ENCODE assay signal across 10 mouse cellular contexts in genomic region chr1:128590011-128590410, GRCm38 (mm10). TPM values are rescaled to one million over a fixed set of nuclear protein-coding genes. Genes with fewer than 3 reads are reported as not detected.
DNase-seq lines count a peak whose midpoint lies in the region; ATAC-seq lines count a peak whose summit lies in the region.
"Had no signal": no experiment of that assay in that cellular context is flagged by ENCODE, and none has a peak within 500 bp of the region (broad histone marks: within the 10 kb centered on the region; RNA-seq: fewer than 3 reads in every experiment).

No protein-coding gene starts in this region.

- no peak overlapping the region for H3K4me3 ChIP-seq in heart, embryonic 14.5 days (ENCODE audit: control insufficient read depth in 1 of 2, insufficient read depth in 1 of 2, low read depth in 1 of 2, low read length in 2 of 2)
- peak overlapping the region; percentile 22; the same call in 1 of the 2 replicates for H3K4me3 ChIP-seq in liver, embryonic 15.5 days (replicated peaks)

- no peak for DNase-seq in heart, adult 11 months
- peak; percentile 26 for DNase-seq in thymus, postnatal 4 days
- no peak for DNase-seq in thymus, postnatal 10 days (ENCODE audit: low spot score in 2 of 2)
- DNase-seq in adrenal gland, adult 8-10 months = no peak
- DNase-seq in cerebellum, adult 11-12 months = no peak
- DNase-seq in ovary, postnatal 36 days (ENCODE audit: low spot score) = no peak
- DNase-seq: adrenal gland, postnatal 14 days; left cerebral cortex, postnatal 4 days had no signal

- H3K4me1 ChIP-seq in heart, embryonic 14.5 days (ENCODE audit: control insufficient read depth in 2 of 2, insufficient read depth in 2 of 2, low read length in 2 of 2) = peaks cover 8 to 18% of the 10 kb centered on the region in 2 experiments; a peak in 3 of 4 replicates
- H3K4me1 ChIP-seq in liver, embryonic 15.5 days (replicated peaks) = 0 out of 2 replicates have a peak, but pooled peaks cover 15% of the 10 kb centered on the region

- H3K27me3 ChIP-seq in heart, embryonic 14.5 days (ENCODE audit: control insufficient read depth, insufficient read depth, low read length) = peaks cover 43% of the 10 kb centered on the region
- H3K27me3 ChIP-seq in liver, embryonic 15.5 days = peaks cover 62% of the 10 kb centered on the region

- H3K9me3 ChIP-seq in heart, embryonic 14.5 days (ENCODE audit: control insufficient read depth, low read length) = no peaks in the 10 kb centered on the region
- H3K9me3 ChIP-seq in liver, embryonic 15.5 days (replicated peaks) = no peaks in the 10 kb centered on the region

- 21% methylated on average over 6 of the region's 6 CpGs for WGBS in heart, embryonic 14.5 days
- WGBS in liver, embryonic 15.5 days (ENCODE audit: insufficient replicate concordance) = 11% methylated on average over 6 of the region's 6 CpGs

- peak overlapping the region; percentile 92 for H3K4me2 ChIP-seq in heart, embryonic 14.5 days (ENCODE audit: low read length)
- peak overlapping the region; percentile 0; the same call in 1 of the 2 replicates for H3K4me2 ChIP-seq in liver, embryonic 15.5 days

- H3K36me3 ChIP-seq in heart, embryonic 14.5 days (ENCODE audit: control insufficient read depth, insufficient read depth, low read length) = no peaks in the 10 kb centered on the region
- no peaks in the 10 kb centered on the region for H3K36me3 ChIP-seq in liver, embryonic 15.5 days (replicated peaks)

- H3K27ac ChIP-seq in heart, embryonic 14.5 days (replicated peaks in 1 of 2; ENCODE audit: control insufficient read depth in 1 of 2, insufficient read depth in 1 of 2, low read depth in 2 of 2, low read length in 2 of 2) = no peak overlapping the region
- no peak overlapping the region for H3K27ac ChIP-seq in liver, embryonic 15.5 days (replicated peaks)

- no peak overlapping the region for H3K9ac ChIP-seq in heart, embryonic 14.5 days (ENCODE audit: low read length)
- H3K9ac ChIP-seq in liver, embryonic 15.5 days = no peak overlapping the region

- ATAC-seq in heart, embryonic 14.5 days (ENCODE audit: insufficient number of reproducible peaks, insufficient read depth, low FRiP score, low read depth) = no peak
- no peak for ATAC-seq in liver, embryonic 15.5 days (ENCODE audit: insufficient read depth)

RNA-seq across cellular contexts. Expression of gene Cxcr4, which starts 2.1 kb away (rescaled TPM):
- 2.4 and 2.9 TPM in 2 replicates for polyA plus RNA-seq in heart, embryonic 14.5 days (2014; fragmentation: Nextera tagmentation; extraction: Ambion mirVana)
- polyA plus RNA-seq in liver, embryonic 15.5 days (2015; fragmentation: Nextera tagmentation; extraction: Ambion mirVana) = 2.1 TPM in 2 replicates
- total RNA-seq in adrenal gland, adult 8-10 months (2022) = 10 to 100 TPM; 14.8 to 66.9 (median 40.0) TPM
